Mouse (Mus musculus) kidney, postnatal 0 days (tissue): ENCODE data around the gene Suco. TPM values are rescaled to one million over a fixed set of nuclear protein-coding genes. Genes with fewer than 3 reads are reported as not detected.

Source experiments
- ATAC-seq: fragments of 200-750 bp; cut with Nextera tagmentation; replicated peaks from 2 replicates; pipeline ENCODE4 v1.8.0; 2017; ENCODE audit warnings: low read depth, moderate number of reproducible peaks, moderate TSS enrichment, moderate library complexity; ENCODE audit not compliant: low FRiP score
- DNase-seq: peaks from one replicate; pipeline ENCODE4 v3.0.0-alpha.2; 2016; ENCODE audit warnings: low spot score
- H3K27ac ChIP-seq: fragments of 300-500 bp; sonication (generic); 2 replicates; pipeline ENCODE4 v1.5.1; 2014; ENCODE audit warnings: mild to moderate bottlenecking
- H3K27me3 ChIP-seq: fragments of 300-500 bp; sonication (generic); 2 replicates; pipeline ENCODE4 v1.6.1; 2014; ENCODE audit warnings: low read length, mixed read lengths; ENCODE audit not compliant: insufficient read depth
- H3K36me3 ChIP-seq: fragments of 300-500 bp; sonication (generic); 2 replicates; pipeline ENCODE4 v1.6.1; 2014; ENCODE audit warnings: low read length, mixed read lengths; ENCODE audit not compliant: insufficient read depth
- H3K4me1 ChIP-seq: fragments of 300-500 bp; sonication (generic); replicated peaks from 2 replicates; pipeline ENCODE4 v1.6.1; 2014; ENCODE audit warnings: antibody characterized with exemption, low read length, mixed read lengths; ENCODE audit not compliant: insufficient read depth
- H3K4me2 ChIP-seq: fragments of 300-500 bp; sonication (generic); 2 replicates; pipeline ENCODE4 v1.6.1; 2014; ENCODE audit warnings: mild to moderate bottlenecking, low read length, moderate library complexity, mixed read lengths
- H3K4me3 ChIP-seq: fragments of 300-500 bp; sonication (generic); replicated peaks from 2 replicates; pipeline ENCODE4 v1.5.1; 2014; ENCODE audit warnings: low read depth, low read length
- H3K9ac ChIP-seq: fragments of 300-500 bp; sonication (generic); 2 replicates; pipeline ENCODE4 v1.6.1; 2014; ENCODE audit warnings: low read depth, low read length
- H3K9me3 ChIP-seq: fragments of 300-500 bp; sonication (generic); replicated peaks from 2 replicates; pipeline ENCODE4 v1.6.1; 2016; ENCODE audit warnings: low read length, inconsistent platforms, mixed read lengths
- CTCF ChIP-seq: IDR thresholded peaks from 2 replicates; pipeline ENCODE4 v1.5.1; 2016; ENCODE audit warnings: antibody characterized with exemption, low read depth, mild to moderate bottlenecking, moderate library complexity
- WGBS: fragments of 180-500 bp; shearing (Covaris S2); extraction: QIAGEN DNeasy Blood & Tissue Kit; methylation state at CpG from one replicate; pipeline ENCODE4 v1.1.7; 2014; 5-methylcytosine and 5-hydroxymethylcytosine counted together
- polyA plus RNA-seq: library from polyadenylated mRNA; unstranded; fragments of >200 nt; fragmentation: Nextera tagmentation; extraction: Ambion mirVana; gene quantifications from 2 replicates; pipeline ENCODE4 v1.2.1, GENCODE M21; 2015

The Suco gene
- polyA plus RNA-seq, 1 experiment from 2014 or later = 23.6 TPM

GRCm38 (mm10) chr1:161895014-161895413 lies 18.5 kb upstream of the Suco start:
- DNase-seq = no peak
- H3K9ac ChIP-seq = no peak overlapping the region

GRCm38 (mm10) chr1:161894553-161894952 lies 18.1 kb upstream of the Suco start:
- Histone ChIP-seq H3K9ac (no peak overlapping the region), H3K4me2 (no peak overlapping the region), H3K27me3 (no peaks in the 10 kb centered on the region), H3K36me3 (no peaks in the 10 kb centered on the region), H3K4me3 (no peak overlapping the region), H3K4me1 (no peaks in the 10 kb centered on the region), H3K27ac (no peak overlapping the region), H3K9me3 (no peaks in the 10 kb centered on the region)
- WGBS = 57% methylated on average over 2 of the region's 2 CpGs
- no peak for TF ChIP-seq CTCF
- DNase-seq (no peak), ATAC-seq (no peak)

More at GRCm38 (mm10) chr1:161895014-161895413, 18.5 kb upstream of the Suco start:
- no peak overlapping the region for H3K4me3 ChIP-seq
- ATAC-seq = no peak
- H3K36me3 ChIP-seq = no peaks in the 10 kb centered on the region
- no peaks in the 10 kb centered on the region for H3K9me3 ChIP-seq
- H3K4me2 ChIP-seq = no peak overlapping the region
- H3K4me1 ChIP-seq = no peaks in the 10 kb centered on the region
- H3K27me3 ChIP-seq = no peaks in the 10 kb centered on the region
- no peak overlapping the region for H3K27ac ChIP-seq
- no peak for TF ChIP-seq CTCF
- 93% methylated on average over 3 of the region's 3 CpGs for WGBS

GRCm38 (mm10) chr1:161894126-161894525 lies 17.6 kb upstream of the Suco start:
- DNase-seq (no peak), ATAC-seq (no peak)
- no peak overlapping the region for H3K9ac ChIP-seq
- H3K9me3 ChIP-seq = no peaks in the 10 kb centered on the region
- H3K4me3 ChIP-seq = no peak overlapping the region
- H3K4me1 ChIP-seq = no peaks in the 10 kb centered on the region
- H3K36me3 ChIP-seq = no peaks in the 10 kb centered on the region
- no peaks in the 10 kb centered on the region for H3K27me3 ChIP-seq
- H3K27ac ChIP-seq = no peak overlapping the region
- WGBS = 79% methylated on average over 2 of the region's 2 CpGs
- H3K4me2 ChIP-seq = no peak overlapping the region
- no peak for TF ChIP-seq CTCF

GRCm38 (mm10) chr1:161888823-161889222 lies 12.3 kb upstream of the Suco start:
- Histone ChIP-seq H3K9ac (no peak overlapping the region), H3K9me3 (no peaks in the 10 kb centered on the region)
- WGBS = 97% methylated on average over 3 of the region's 3 CpGs

GRCm38 (mm10) chr1:161887679-161888260 lies 11.3 kb upstream of the Suco start:
- Histone ChIP-seq H3K9me3 (no peaks in the 10 kb centered on the region), H3K4me1 (no peaks in the 10 kb centered on the region), H3K27ac (no peak overlapping the region), H3K9ac (no peak overlapping the region), H3K36me3 (no peaks in the 10 kb centered on the region), H3K27me3 (no peaks in the 10 kb centered on the region), H3K4me2 (no peak overlapping the region), H3K4me3 (no peak overlapping the region)
- ATAC-seq (no peak), DNase-seq (no peak)
- WGBS = 87% methylated on average over 12 of the region's 12 CpGs
- TF ChIP-seq CTCF = no peak

More at GRCm38 (mm10) chr1:161888823-161889222, 12.3 kb upstream of the Suco start:
- Histone ChIP-seq H3K4me1 (no peaks in the 10 kb centered on the region), H3K27me3 (no peaks in the 10 kb centered on the region), H3K4me2 (no peak overlapping the region), H3K4me3 (no peak overlapping the region), H3K36me3 (no peaks in the 10 kb centered on the region), H3K27ac (no peak overlapping the region)
- DNase-seq (no peak), ATAC-seq (no peak)
- TF ChIP-seq CTCF = no peak

- H3K4me3 ChIP-seq = no peak overlapping the region
- H3K27me3 ChIP-seq = no peaks in the 10 kb centered on the region
- H3K9ac ChIP-seq = no peak overlapping the region
- H3K27ac ChIP-seq = no peak overlapping the region
- H3K36me3 ChIP-seq = no peaks in the 10 kb centered on the region
- no peaks in the 10 kb centered on the region for H3K4me1 ChIP-seq
- no peak for TF ChIP-seq CTCF
- DNase-seq (no peak), ATAC-seq (no peak)
- H3K9me3 ChIP-seq = no peaks in the 10 kb centered on the region
- WGBS = 74% methylated on average over 1 of the region's 1 CpGs
- no peak overlapping the region for H3K4me2 ChIP-seq
Observed at GRCm38 (mm10) chr1:161885762-161886161, 9.3 kb upstream of the Suco start.
